Mouse (Mus musculus) lung, postnatal 36 days (tissue): ENCODE results near the gene Agpat1.
A peak's percentile ranks its signal among the peaks of the same experiment; 100 is the strongest.

Source experiments
- DNase-seq: peaks from one replicate; pipeline ENCODE4 v3.0.0; 2022; ENCODE audit warnings: mixed read lengths

Agpat1 gene

DNA sequence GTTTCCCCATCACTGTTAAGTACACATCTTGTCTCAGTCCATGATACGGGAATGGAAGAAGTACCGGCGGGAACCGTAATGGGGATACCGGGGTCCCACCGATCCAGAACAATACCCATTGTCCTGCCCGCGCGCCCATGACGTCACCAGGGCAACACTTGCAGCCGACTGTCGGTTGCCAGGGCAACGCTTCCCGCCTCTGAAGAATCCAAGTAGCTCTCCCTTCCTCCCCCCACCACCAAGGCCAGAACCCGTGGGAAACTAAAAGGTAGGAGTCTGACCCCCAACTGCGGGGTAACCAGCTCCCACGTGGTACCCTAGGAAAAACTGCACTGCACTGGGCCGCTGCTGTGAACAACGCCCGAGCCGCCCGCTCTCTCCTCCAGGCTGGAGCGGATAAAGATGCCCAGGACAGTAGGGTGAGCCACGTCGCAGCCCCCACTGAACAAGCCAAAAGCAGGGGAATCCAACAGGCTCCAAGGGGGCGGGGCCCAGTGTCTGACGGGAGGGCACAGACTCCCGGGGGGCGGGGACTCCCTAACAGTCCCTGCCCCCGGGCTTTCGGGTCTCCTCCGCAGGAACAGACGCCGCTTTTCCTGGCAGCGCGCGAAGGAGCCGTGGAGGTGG is 17.2 kb upstream of the Agpat1 start:
- DNase-seq: peak; percentile 92

- DNase-seq: peak; percentile 98
Measured at GRCm38 (mm10) chr17:34587423-34587811, 16.6 kb upstream of the Agpat1 start.

DNA sequence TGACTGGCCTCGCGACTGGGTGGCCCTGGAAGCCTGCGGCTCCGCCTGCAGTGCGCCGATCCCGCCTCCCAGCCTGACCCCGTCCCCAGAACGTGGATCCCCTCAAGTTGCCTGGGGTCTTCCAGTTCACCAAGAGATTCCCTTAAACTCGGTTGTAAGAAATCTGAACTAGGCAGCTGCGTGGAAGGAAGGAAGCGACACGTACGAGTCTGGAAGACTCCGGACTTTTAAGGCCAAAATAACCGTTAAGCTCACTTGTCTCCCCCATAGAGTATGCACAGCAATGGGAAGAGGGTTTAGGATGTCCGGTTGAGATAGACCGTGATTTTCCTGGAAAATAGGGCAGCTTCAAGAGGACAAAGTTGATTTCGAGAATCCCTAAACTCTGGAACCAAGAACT is 16.2 kb upstream of the Agpat1 start:
- DNase-seq: no peak

DNA sequence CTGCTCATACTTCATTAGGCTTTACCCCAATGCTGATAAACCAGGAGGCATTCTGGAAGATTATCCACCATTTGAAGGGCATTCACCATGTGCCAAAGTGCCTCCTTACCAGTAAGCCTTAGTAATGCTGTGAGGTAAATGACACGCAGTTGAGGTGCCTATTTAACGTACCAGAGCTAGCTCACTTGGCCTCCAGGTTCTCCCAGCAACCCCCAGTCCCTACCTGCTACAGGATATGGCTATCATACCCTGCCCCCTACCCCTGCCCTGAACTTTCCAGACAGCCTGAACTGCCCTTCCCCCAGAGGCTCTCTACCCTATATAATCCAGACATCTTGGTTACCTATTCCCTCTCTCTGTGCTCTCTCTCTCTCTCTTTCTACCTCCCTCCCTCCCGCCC is 15.3 kb upstream of the Agpat1 start:
- DNase-seq: no peak

- no peak for DNase-seq
Measured at GRCm38 (mm10) chr17:34589206-34589605, 14.9 kb upstream of the Agpat1 start.

- DNase-seq: peak; percentile 78
Measured at GRCm38 (mm10) chr17:34589681-34590101, 14.4 kb upstream of the Agpat1 start, which contains the start of gene Gpsm3. Gpsm3 (plus strand) TSS chr17:34589806.

- no peak for DNase-seq
Measured at GRCm38 (mm10) chr17:34590154-34590987, 13.7 kb upstream of the Agpat1 start.

DNA sequence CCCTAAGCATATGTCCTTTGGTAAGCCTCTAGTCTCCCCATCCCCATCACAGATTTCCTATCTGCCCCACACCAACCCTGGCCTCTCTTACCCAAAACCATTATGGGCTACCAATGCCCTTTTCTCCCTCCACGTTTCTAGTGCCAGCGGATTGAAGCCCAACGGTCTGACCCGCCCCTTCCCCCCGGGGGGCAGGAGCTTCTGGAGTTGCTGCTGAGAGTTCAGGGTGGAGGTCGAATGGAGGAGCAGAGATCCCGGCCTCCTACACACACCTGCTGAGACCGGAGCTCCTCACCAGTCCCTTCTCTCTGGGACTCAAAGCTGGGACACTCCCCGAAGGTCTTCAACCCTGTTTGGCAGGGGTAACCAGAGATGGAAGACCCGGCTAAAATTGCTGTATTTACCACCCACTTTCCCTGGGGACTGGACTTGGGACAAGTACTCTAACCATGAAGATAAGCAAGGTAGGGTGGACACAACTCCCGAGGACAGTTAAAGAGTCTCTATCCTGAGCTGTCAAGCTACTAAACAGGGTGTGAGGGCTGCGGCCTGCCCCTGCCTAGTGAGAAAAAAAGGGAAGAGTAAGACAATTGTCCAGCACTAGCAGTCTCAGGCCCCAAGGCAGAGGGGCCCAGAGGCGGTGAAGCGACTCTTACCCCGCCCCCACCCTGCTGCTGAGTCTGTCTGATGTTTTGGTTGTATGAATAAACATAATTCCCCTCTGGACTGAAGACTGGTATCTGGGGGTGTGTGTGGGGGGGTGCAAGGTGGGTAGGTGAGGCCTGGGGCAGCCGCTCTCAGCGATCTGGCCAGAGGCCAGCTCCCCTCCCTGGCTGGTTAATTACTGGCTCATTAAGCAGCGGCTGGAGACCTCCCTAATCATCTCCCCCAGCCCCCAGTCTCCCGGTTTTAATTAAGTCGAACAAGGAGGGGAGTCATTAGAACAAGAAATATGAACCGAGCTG is 12.8 kb upstream of the Agpat1 start, which contains the start of gene Pbx2:
Gene Pbx2, plus strand, starts transcription at position 238 of the 965 bp plus-strand sequence.
- DNase-seq: peak; percentile 43

DNA sequence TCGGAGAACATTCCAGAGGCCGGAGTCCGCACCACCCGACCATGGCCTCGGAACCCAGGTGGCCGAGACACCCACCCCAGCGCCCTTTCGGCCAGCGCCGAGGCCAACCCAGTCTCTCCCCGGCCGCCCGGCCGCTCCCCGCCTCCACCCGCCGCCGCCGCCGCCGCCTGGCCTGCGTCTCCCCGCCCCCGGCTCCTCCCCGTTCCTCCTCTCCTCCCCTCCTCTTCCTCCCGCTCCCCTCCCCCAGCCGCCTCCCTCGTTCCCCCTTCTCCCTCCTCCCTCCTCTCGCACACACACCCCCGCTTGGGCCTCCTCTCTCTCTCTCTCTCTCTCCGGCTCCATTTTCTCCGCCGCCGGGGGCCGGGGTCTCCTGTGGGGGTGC is 12.1 kb upstream of the Agpat1 start:
- DNase-seq: peak; percentile 93

GRCm38 (mm10) chr17:34592581-34593549 is 11.2 kb upstream of the Agpat1 start:
- DNase-seq: peak; percentile 58

- peak; percentile 37 for DNase-seq
Measured at GRCm38 (mm10) chr17:34593752-34594525, 10.1 kb upstream of the Agpat1 start.

- DNase-seq: peak; percentile 38
Measured at GRCm38 (mm10) chr17:34596098-34596497, 8.0 kb upstream of the Agpat1 start.

DNA sequence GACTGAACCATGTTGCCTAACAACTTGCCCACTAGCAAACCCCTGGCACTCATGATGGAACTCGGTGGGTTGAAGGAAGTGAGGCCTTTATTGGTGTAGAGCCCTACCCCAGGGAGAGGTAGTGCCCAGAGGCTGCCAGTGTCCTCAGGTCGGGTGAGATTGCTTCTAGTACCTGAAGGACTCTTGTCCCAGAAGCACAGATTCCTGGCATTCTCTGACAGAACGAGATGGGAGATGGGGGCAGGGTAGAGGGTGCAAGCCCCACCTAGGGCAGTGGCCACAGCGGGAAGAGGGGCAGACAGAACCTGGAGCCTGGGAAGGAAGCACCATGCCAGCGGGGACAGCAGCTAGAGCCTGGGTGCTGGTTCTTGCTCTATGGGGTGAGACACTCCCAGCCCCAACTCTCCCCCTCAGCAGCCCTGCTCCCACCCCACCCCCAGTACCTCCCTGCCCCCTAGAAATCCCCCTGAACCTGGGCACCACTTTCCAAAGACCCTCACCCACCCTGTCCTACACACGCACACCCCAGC is 6.4 kb upstream of the Agpat1 start, which contains the start of gene Ager:
Gene Ager, plus strand, starts transcription at position 297 of the 530 bp plus-strand sequence.
- peak; percentile 78 for DNase-seq

DNA sequence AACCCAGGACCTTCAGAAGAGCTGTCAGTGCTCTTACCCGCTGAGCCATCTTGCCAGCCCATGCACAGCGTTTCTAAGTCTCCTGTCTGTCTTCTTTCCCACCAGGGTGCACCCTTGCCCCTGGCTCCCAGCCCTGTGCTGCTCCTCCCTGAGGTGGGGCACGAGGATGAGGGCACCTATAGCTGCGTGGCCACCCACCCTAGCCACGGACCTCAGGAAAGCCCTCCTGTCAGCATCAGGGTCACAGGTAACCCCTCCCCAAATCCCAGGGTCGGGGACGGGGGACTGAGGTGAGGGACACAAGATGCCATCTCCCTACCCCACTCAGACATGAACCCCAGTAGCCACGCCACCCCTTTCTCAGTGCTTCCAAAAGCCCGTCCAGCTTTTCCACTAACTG is 4.2 kb upstream of the Agpat1 start:
- no peak for DNase-seq

DNA sequence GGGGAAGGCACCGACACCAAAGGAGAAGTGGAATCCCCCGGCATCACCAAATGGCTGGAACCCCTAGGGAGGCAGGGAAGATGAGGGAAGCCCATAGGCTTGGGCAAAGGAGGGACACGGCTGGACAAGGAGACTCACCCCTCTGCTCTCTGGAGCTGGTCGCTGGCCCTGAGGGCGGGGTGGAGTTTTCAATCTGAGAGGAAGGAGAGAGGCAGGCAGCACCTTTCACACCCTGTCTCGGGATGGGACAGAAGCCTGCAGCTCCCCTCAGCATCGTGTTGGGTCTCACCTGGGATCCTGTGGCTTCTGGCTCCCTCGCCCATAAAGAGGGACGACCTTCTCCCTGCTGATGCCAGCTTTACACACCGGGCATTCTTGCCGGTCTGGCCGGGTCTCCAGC is 2.3 kb upstream of the Agpat1 start:
- DNase-seq: no peak

- peak; percentile 100 for DNase-seq
Measured at GRCm38 (mm10) chr17:34603375-34604060, 544 bp upstream of the Agpat1 start, which contains the start of gene Rnf5. Rnf5 (minus strand) TSS chr17:34603690.

DNA sequence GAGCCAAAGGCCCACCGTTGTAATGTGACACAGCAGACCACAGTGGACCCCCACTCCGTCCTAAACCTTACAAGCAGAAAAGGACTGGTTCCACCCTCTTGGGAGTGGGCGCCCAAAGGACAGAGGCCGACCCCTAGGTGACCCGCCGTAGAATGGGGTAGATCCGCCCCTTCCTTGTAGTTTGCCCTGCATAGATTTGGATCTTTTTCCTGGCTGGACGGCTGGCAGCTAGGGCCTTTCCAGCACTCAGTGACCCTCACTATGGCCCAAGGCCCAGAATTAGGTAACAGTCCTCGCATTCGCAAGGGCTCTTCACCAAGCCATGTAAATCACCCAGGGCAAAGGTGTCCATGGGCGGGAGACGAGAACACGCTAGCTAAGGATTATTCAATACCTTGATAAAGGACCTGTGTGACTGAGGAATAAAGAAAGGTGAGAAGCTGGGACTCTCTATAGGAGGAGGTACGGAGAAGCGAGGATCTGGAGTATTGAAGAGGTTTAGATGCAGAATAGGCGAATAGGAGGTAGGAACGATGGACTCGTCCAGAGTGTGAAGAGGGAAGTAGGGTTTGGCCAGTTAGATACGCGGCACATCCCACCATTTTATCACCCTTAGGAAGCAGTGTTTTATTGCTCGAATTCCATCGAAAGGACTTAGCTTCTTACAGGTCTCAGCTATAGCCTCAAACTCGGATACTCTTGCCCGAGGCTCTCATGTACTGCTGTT is 612 bp downstream of the Agpat1 start:
- peak; percentile 84 for DNase-seq

- DNase-seq: peak; percentile 98
Measured at GRCm38 (mm10) chr17:34605609-34606008, 1.5 kb downstream of the Agpat1 start.
